ENCODE assay signal across 8 mouse cellular contexts in the genomic region with DNA sequence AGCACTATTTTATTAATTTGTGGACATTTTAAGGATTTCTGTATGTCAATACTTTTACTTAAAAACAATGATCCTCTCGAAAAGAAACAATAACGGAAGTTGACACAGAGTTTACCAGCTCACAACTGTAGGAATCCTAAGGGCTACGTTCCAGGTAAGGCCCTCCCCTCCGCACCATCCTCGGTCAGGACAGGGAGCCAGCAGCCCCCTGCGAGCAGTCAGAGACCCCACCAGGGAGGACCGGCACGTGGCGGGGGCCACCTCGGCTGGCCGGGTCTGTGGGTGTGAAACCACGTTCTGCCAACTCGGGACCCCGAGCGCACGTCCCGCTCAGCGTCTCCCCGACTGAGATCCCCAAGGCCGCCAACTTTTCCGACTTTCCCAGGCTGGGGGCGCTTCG. TPM values are rescaled to one million over a fixed set of nuclear protein-coding genes. Genes with fewer than 3 reads are reported as not detected.
A peak's percentile ranks its signal among the peaks of the same experiment; 100 is the strongest.
DNase-seq lines count a peak whose midpoint lies in the region; ATAC-seq and TF ChIP-seq lines count a peak whose summit lies in the region.

No protein-coding gene starts in this region.

- H3K9me3 ChIP-seq in forebrain, embryonic 15.5 days = no peaks in the 10 kb centered on the region
- no peaks in the 10 kb centered on the region for H3K9me3 ChIP-seq in lung, embryonic 15.5 days

- peak overlapping the region; percentile 71 for H3K9ac ChIP-seq in forebrain, embryonic 15.5 days (replicated peaks)
- peak overlapping the region; percentile 79 for H3K9ac ChIP-seq in lung, embryonic 15.5 days

- H3K27me3 ChIP-seq in forebrain, embryonic 15.5 days = no peaks in the 10 kb centered on the region
- H3K27me3 ChIP-seq in lung, embryonic 15.5 days = no peaks in the 10 kb centered on the region
- H3K27me3 ChIP-seq in small intestine, adult 2 months (ENCODE audit: control insufficient read depth, insufficient read depth, low read length) = no peaks in the 10 kb centered on the region

- DNase-seq in layer of hippocampus, postnatal 10 days (ENCODE audit: low spot score in 2 of 2) = peak; percentile 15 to 28
- no peak for DNase-seq in layer of hippocampus, postnatal 14 days (ENCODE audit: low spot score in 2 of 2)
- DNase-seq in c-Kit-positive CD71-positive TER-119-positive erythroid progenitor cells, embryonic 14.5 days (ENCODE audit: low spot score) = no peak

- WGBS in forebrain, embryonic 15.5 days = under 1% methylated on average over 22 of the region's 23 CpGs
- under 1% methylated on average over 22 of the region's 23 CpGs for WGBS in lung, embryonic 15.5 days
- WGBS in small intestine, adult 2 months = under 1% methylated on average over 22 of the region's 23 CpGs

- peak; percentile 12 for ATAC-seq in forebrain, embryonic 15.5 days (replicated peaks)
- peak; percentile 12 for ATAC-seq in inflammation-experienced regulatory T-cells, adult 6 months
- 0 out of 2 replicates have a peak, but pooled peaks have one; percentile 3 for ATAC-seq in lung, embryonic 15.5 days (ENCODE audit: borderline replicate concordance, extremely low read depth, low FRiP score, low TSS enrichment)

- H3K4me2 ChIP-seq in forebrain, embryonic 15.5 days (replicated peaks) = peak overlapping the region; percentile 86
- peak overlapping the region; percentile 91 for H3K4me2 ChIP-seq in lung, embryonic 15.5 days

- H3K36me3 ChIP-seq in forebrain, embryonic 15.5 days = 0 out of 2 replicates have a peak, but pooled peaks cover 6% of the 10 kb centered on the region
- H3K36me3 ChIP-seq in lung, embryonic 15.5 days = 0 out of 2 replicates have a peak, but pooled peaks cover 5% of the 10 kb centered on the region
- 0 out of 2 replicates have a peak, but pooled peaks cover 2% of the 10 kb centered on the region for H3K36me3 ChIP-seq in small intestine, adult 2 months (ENCODE audit: control insufficient read depth, insufficient read depth, low read length)

- no peak for TF ChIP-seq CTCF in small intestine, adult 2 months (IDR thresholded peaks at IDR 0.05; ENCODE audit: extremely low read depth, insufficient read length, insufficient replicate concordance, low read depth, low read length)

- peak overlapping the region; percentile 97 for H3K4me3 ChIP-seq in brown adipose tissue, adult 24 weeks (ENCODE audit: insufficient read depth, low read depth, low read length)
- H3K4me3 ChIP-seq in forebrain, embryonic 15.5 days = peak overlapping the region; percentile 76
- peak overlapping the region; percentile 79 for H3K4me3 ChIP-seq in lung, embryonic 15.5 days
- peak overlapping the region; percentile 89 for H3K4me3 ChIP-seq in small intestine, adult 2 months (ENCODE audit: low read depth, low read length)

- H3K27ac ChIP-seq in brown adipose tissue, adult 24 weeks (replicated peaks; ENCODE audit: low read depth, low read length) = no peak overlapping the region
- no peak overlapping the region for H3K27ac ChIP-seq in forebrain, embryonic 15.5 days (replicated peaks)
- H3K27ac ChIP-seq in lung, embryonic 15.5 days = no peak overlapping the region
- no peak overlapping the region for H3K27ac ChIP-seq in small intestine, adult 2 months (ENCODE audit: insufficient read depth, low read depth, low read length)

- H3K4me1 ChIP-seq in brown adipose tissue, adult 24 weeks (ENCODE audit: control insufficient read depth, insufficient read depth, insufficient read length, low read length) = no peaks in the 10 kb centered on the region; the same call in 1 of the 2 replicates
- H3K4me1 ChIP-seq in forebrain, embryonic 15.5 days = peaks cover 15% of the 10 kb centered on the region
- H3K4me1 ChIP-seq in lung, embryonic 15.5 days = peaks cover 9% of the 10 kb centered on the region
- H3K4me1 ChIP-seq in small intestine, adult 2 months (ENCODE audit: control insufficient read depth, insufficient read depth, insufficient read length, low read length) = peaks cover 2% of the 10 kb centered on the region; the same call in 1 of the 2 replicates

- TF ChIP-seq POLR2A in small intestine, adult 2 months (IDR thresholded peaks at IDR 0.05; ENCODE audit: low read depth, low read length) = no peak

RNA-seq across cellular contexts. Expression of a gene that starts 0.6 kb away (rescaled TPM):
- 10 to 100 TPM; 66.8 to 70.0 TPM for total RNA-seq in layer of hippocampus, postnatal 10 days (2021)
- 10 to 100 TPM; 59.1 to 61.7 TPM for total RNA-seq in layer of hippocampus, postnatal 14 days (2021)
- polyA plus RNA-seq in brown adipose tissue, adult 24 weeks (2012; ENCODE audit: insufficient read depth, insufficient read length, missing spikeins) = 25.9 and 45.3 TPM in 2 replicates
- polyA plus RNA-seq in forebrain, embryonic 15.5 days (2015; fragmentation: Nextera tagmentation; extraction: Ambion mirVana) = 16.8 and 17.5 TPM in 2 replicates
- polyA plus RNA-seq in inflammation-experienced regulatory T-cells, adult 6 months (2017; shearing (Covaris generic)) = 10 to 100 TPM in 1 of 3 experiments, 1 to 10 TPM in 2; 8.9 to 13.4 (median 9.3) TPM
- polyA plus RNA-seq in lung, embryonic 15.5 days (2015; fragmentation: Nextera tagmentation; extraction: Ambion mirVana) = 39.1 and 39.4 TPM in 2 replicates
- polyA plus RNA-seq in small intestine, adult 2 months (2012; rRNA removed) = 3.4 and 7.4 TPM in 2 replicates

RNA-seq across cellular contexts. Expression of a gene that starts 17.5 kb away (rescaled TPM):
- total RNA-seq in layer of hippocampus, postnatal 10 days (2021) = 10 to 100 TPM; 19.7 to 21.6 TPM
- total RNA-seq in layer of hippocampus, postnatal 14 days (2021) = 10 to 100 TPM; 18.5 to 18.8 TPM
- 16.9 and 17.2 TPM in 2 replicates for polyA plus RNA-seq in brown adipose tissue, adult 24 weeks (2012; ENCODE audit: insufficient read depth, insufficient read length, missing spikeins)
- polyA plus RNA-seq in forebrain, embryonic 15.5 days (2015; fragmentation: Nextera tagmentation; extraction: Ambion mirVana) = 28.5 and 31.7 TPM in 2 replicates
- polyA plus RNA-seq in inflammation-experienced regulatory T-cells, adult 6 months (2017; shearing (Covaris generic)) = 10 to 100 TPM; 15.3 to 22.6 (median 20.1) TPM
- 35.6 and 38.2 TPM in 2 replicates for polyA plus RNA-seq in lung, embryonic 15.5 days (2015; fragmentation: Nextera tagmentation; extraction: Ambion mirVana)
- polyA plus RNA-seq in small intestine, adult 2 months (2012; rRNA removed) = 5.7 and 10.3 TPM in 2 replicates

RNA-seq across cellular contexts. Expression of a gene that starts 17.6 kb away (rescaled TPM):
- 1 to 10 TPM; 5.9 to 6.1 TPM for total RNA-seq in layer of hippocampus, postnatal 10 days (2021)
- total RNA-seq in layer of hippocampus, postnatal 14 days (2021) = 1 to 10 TPM; 4.1 to 4.9 TPM
- 2.7 TPM in 1 of 2 replicates, not detected in the other for polyA plus RNA-seq in brown adipose tissue, adult 24 weeks (2012; ENCODE audit: insufficient read depth, insufficient read length, missing spikeins)
- polyA plus RNA-seq in forebrain, embryonic 15.5 days (2015; fragmentation: Nextera tagmentation; extraction: Ambion mirVana) = 7.9 and 8.8 TPM in 2 replicates
- under 1 TPM in 2 of 3 experiments, not detected in 1; 0.72 to 0.99 TPM for polyA plus RNA-seq in inflammation-experienced regulatory T-cells, adult 6 months (2017; shearing (Covaris generic))
- polyA plus RNA-seq in lung, embryonic 15.5 days (2015; fragmentation: Nextera tagmentation; extraction: Ambion mirVana) = 8.2 and 8.6 TPM in 2 replicates
- polyA plus RNA-seq in small intestine, adult 2 months (2012; rRNA removed) = 0.63 and 1.8 TPM in 2 replicates

RNA-seq across cellular contexts. Expression of a gene that starts 17.7 kb away (rescaled TPM):
- 1 to 10 TPM; 6.1 to 7.7 TPM for total RNA-seq in layer of hippocampus, postnatal 10 days (2021)
- 1 to 10 TPM; 6.0 to 7.1 TPM for total RNA-seq in layer of hippocampus, postnatal 14 days (2021)
- polyA plus RNA-seq in brown adipose tissue, adult 24 weeks (2012; ENCODE audit: insufficient read depth, insufficient read length, missing spikeins) = 3.0 and 5.6 TPM in 2 replicates
- polyA plus RNA-seq in forebrain, embryonic 15.5 days (2015; fragmentation: Nextera tagmentation; extraction: Ambion mirVana) = 8.8 and 10.4 TPM in 2 replicates
- 10 to 100 TPM; 41.8 to 63.4 (median 58.7) TPM for polyA plus RNA-seq in inflammation-experienced regulatory T-cells, adult 6 months (2017; shearing (Covaris generic))
- 9.3 and 11.2 TPM in 2 replicates for polyA plus RNA-seq in lung, embryonic 15.5 days (2015; fragmentation: Nextera tagmentation; extraction: Ambion mirVana)
- polyA plus RNA-seq in small intestine, adult 2 months (2012; rRNA removed) = 2.2 and 6.1 TPM in 2 replicates

RNA-seq across cellular contexts. Expression of a gene that starts 18.1 kb away (rescaled TPM):
- total RNA-seq in layer of hippocampus, postnatal 10 days (2021) = not detected
- total RNA-seq in layer of hippocampus, postnatal 14 days (2021) = not detected
- polyA plus RNA-seq in brown adipose tissue, adult 24 weeks (2012; ENCODE audit: insufficient read depth, insufficient read length, missing spikeins) = 2.5 TPM in 1 of 2 replicates, not detected in the other
- polyA plus RNA-seq in forebrain, embryonic 15.5 days (2015; fragmentation: Nextera tagmentation; extraction: Ambion mirVana) = 0.63 and 0.87 TPM in 2 replicates
- polyA plus RNA-seq in inflammation-experienced regulatory T-cells, adult 6 months (2017; shearing (Covaris generic)) = 1 to 10 TPM in 2 of 3 experiments, not detected in 1; 1.8 to 2.0 TPM
- polyA plus RNA-seq in lung, embryonic 15.5 days (2015; fragmentation: Nextera tagmentation; extraction: Ambion mirVana) = not detected in 2 replicates
- polyA plus RNA-seq in small intestine, adult 2 months (2012; rRNA removed) = not detected in 2 replicates

Comparison
In these comparisons a context has a peak if more than half of its experiments do, and no peak if none do; other contexts are left out.
1. DNase-seq: peak in layer of hippocampus, postnatal 10 days (2 of 2); none in layer of hippocampus, postnatal 14 days (0 of 2) and c-Kit-positive CD71-positive TER-119-positive erythroid progenitor cells, embryonic 14.5 days (single experiment).
2. Peak in every context shown above with its lines, with median percentiles within 50 percentile points of each other: H3K4me3 ChIP-seq and ATAC-seq.